Mouse (Mus musculus) forebrain, embryonic 13.5 days (tissue): ENCODE data around the gene Prdm16. TPM values are rescaled to one million over a fixed set of nuclear protein-coding genes. Genes with fewer than 3 reads are reported as not detected.

Experiments
- ATAC-seq: fragments of 200-750 bp; cut with Nextera tagmentation; 2 replicates; pipeline ENCODE4 v1.8.0; 2017
- H3K27ac ChIP-seq: fragments of 300-500 bp; sonication (generic); 2 replicates; pipeline ENCODE4 v1.5.1; 2015; ENCODE audit warnings: inconsistent platforms, mild to moderate bottlenecking, moderate library complexity
- H3K27me3 ChIP-seq: fragments of 300-500 bp; sonication (generic); 2 replicates; pipeline ENCODE4 v1.6.1; 2015; ENCODE audit warnings: mild to moderate bottlenecking, inconsistent platforms
- H3K36me3 ChIP-seq: fragments of 300-500 bp; sonication (generic); 2 replicates; pipeline ENCODE4 v1.6.1; 2015; ENCODE audit warnings: mild to moderate bottlenecking, inconsistent platforms; ENCODE audit not compliant: poor library complexity, severe bottlenecking
- H3K4me1 ChIP-seq: fragments of 300-500 bp; sonication (generic); 2 replicates; pipeline ENCODE4 v1.6.1; 2015; ENCODE audit warnings: inconsistent platforms
- H3K4me2 ChIP-seq: fragments of 300-500 bp; sonication (generic); 2 replicates; pipeline ENCODE4 v1.6.1; 2015; ENCODE audit warnings: inconsistent platforms, mild to moderate bottlenecking, moderate library complexity
- H3K4me3 ChIP-seq: fragments of 300-500 bp; sonication (generic); 2 replicates; pipeline ENCODE4 v1.5.1; 2015; ENCODE audit warnings: mild to moderate bottlenecking, inconsistent platforms
- H3K9ac ChIP-seq: fragments of 300-500 bp; sonication (generic); 2 replicates; pipeline ENCODE4 v1.6.1; 2015; ENCODE audit warnings: mild to moderate bottlenecking, inconsistent platforms
- H3K9me3 ChIP-seq: fragments of 300-500 bp; sonication (generic); replicated peaks from 2 replicates; pipeline ENCODE4 v1.6.1; 2016; ENCODE audit warnings: inconsistent platforms
- WGBS: fragments of 180-500 bp; shearing (Covaris S2); methylation state at CpG from one replicate; pipeline ENCODE4 v1.1.7; 2015; 5-methylcytosine and 5-hydroxymethylcytosine counted together
- polyA plus RNA-seq: library from polyadenylated mRNA; unstranded; fragments of >200 nt; fragmentation: Nextera tagmentation; extraction: Ambion mirVana; gene quantifications from 2 replicates; pipeline ENCODE4 v1.2.1, GENCODE M21; 2015

Prdm16 gene
- polyA plus RNA-seq, 1 experiment from 2014 or later = 41.3 TPM

GRCm38 (mm10) chr4:154420749-154421148 is 215.9 kb downstream of the Prdm16 start:
- no peak for ATAC-seq
- peaks cover 45% of the 10 kb centered on the region for H3K4me1 ChIP-seq
- H3K9ac ChIP-seq = no peak overlapping the region
- 64% methylated on average over 17 of the region's 17 CpGs for WGBS
- H3K27ac ChIP-seq = no peak overlapping the region
- no peak overlapping the region for H3K4me3 ChIP-seq
- peaks cover 5% of the 10 kb centered on the region; the same call in 1 of the 2 replicates for H3K9me3 ChIP-seq
- no peak overlapping the region for H3K4me2 ChIP-seq
- no peaks in the 10 kb centered on the region for H3K27me3 ChIP-seq
- H3K36me3 ChIP-seq = no peaks in the 10 kb centered on the region

- 71% methylated on average over 4 of the region's 4 CpGs for WGBS
- Histone ChIP-seq H3K27ac (no peak overlapping the region), H3K9ac (no peak overlapping the region), H3K4me3 (no peak overlapping the region), H3K27me3 (peaks cover 3% of the 10 kb centered on the region; the same call in 1 of the 2 replicates), H3K4me1 (peaks cover 41% of the 10 kb centered on the region), H3K9me3 (peaks cover 5% of the 10 kb centered on the region; the same call in 1 of the 2 replicates), H3K4me2 (no peak overlapping the region), H3K36me3 (no peaks in the 10 kb centered on the region)
- peak; percentile 24; the same call in 1 of the 2 replicates for ATAC-seq
Measured at GRCm38 (mm10) chr4:154419766-154420165, 216.9 kb downstream of the Prdm16 start.

GRCm38 (mm10) chr4:154418993-154419392 is 217.7 kb downstream of the Prdm16 start:
- no peak overlapping the region for H3K4me2 ChIP-seq
- H3K9ac ChIP-seq = no peak overlapping the region
- H3K4me1 ChIP-seq = peaks cover 35% of the 10 kb centered on the region
- no peak for ATAC-seq
- 30% methylated on average over 2 of the region's 2 CpGs for WGBS
- peaks cover 3% of the 10 kb centered on the region; the same call in 1 of the 2 replicates for H3K27me3 ChIP-seq
- no peak overlapping the region for H3K27ac ChIP-seq
- H3K9me3 ChIP-seq = peaks cover 5% of the 10 kb centered on the region; the same call in 1 of the 2 replicates
- H3K36me3 ChIP-seq = no peaks in the 10 kb centered on the region
- H3K4me3 ChIP-seq = no peak overlapping the region

GRCm38 (mm10) chr4:154418327-154418744 is 218.3 kb downstream of the Prdm16 start:
- no peak for ATAC-seq
- H3K4me3 ChIP-seq = no peak overlapping the region
- peaks cover 35% of the 10 kb centered on the region for H3K4me1 ChIP-seq
- H3K27ac ChIP-seq = no peak overlapping the region; the same call in 1 of the 2 replicates
- peaks cover 5% of the 10 kb centered on the region; the same call in 1 of the 2 replicates for H3K9me3 ChIP-seq
- 78% methylated on average over 4 of the region's 4 CpGs for WGBS
- peaks cover 3% of the 10 kb centered on the region; the same call in 1 of the 2 replicates for H3K27me3 ChIP-seq
- no peak overlapping the region for H3K9ac ChIP-seq
- H3K36me3 ChIP-seq = no peaks in the 10 kb centered on the region
- H3K4me2 ChIP-seq = no peak overlapping the region

GRCm38 (mm10) chr4:154416728-154417127 is 219.9 kb downstream of the Prdm16 start:
- WGBS = 77% methylated on average over 6 of the region's 6 CpGs
- Histone ChIP-seq H3K9ac (no peak overlapping the region), H3K9me3 (peaks cover 5% of the 10 kb centered on the region; the same call in 1 of the 2 replicates), H3K4me3 (no peak overlapping the region), H3K27ac (peak overlapping the region; percentile 19; the same call in 1 of the 2 replicates), H3K36me3 (no peaks in the 10 kb centered on the region), H3K27me3 (peaks cover 9% of the 10 kb centered on the region), H3K4me2 (no peak overlapping the region), H3K4me1 (peaks cover 26% of the 10 kb centered on the region)
- ATAC-seq = no peak

- no peak for ATAC-seq
- H3K9me3 ChIP-seq = peaks cover 5% of the 10 kb centered on the region; the same call in 1 of the 2 replicates
Measured at GRCm38 (mm10) chr4:154414885-154415284, 221.8 kb downstream of the Prdm16 start.

GRCm38 (mm10) chr4:154410559-154410958 is 226.1 kb downstream of the Prdm16 start:
- ATAC-seq = no peak
- no peak overlapping the region for H3K4me2 ChIP-seq
- H3K9ac ChIP-seq = no peak overlapping the region
- H3K4me3 ChIP-seq = no peak overlapping the region
- H3K4me1 ChIP-seq = peaks cover 50% of the 10 kb centered on the region
- 81% methylated on average over 8 of the region's 8 CpGs for WGBS
- no peak overlapping the region for H3K27ac ChIP-seq
- H3K36me3 ChIP-seq = no peaks in the 10 kb centered on the region; the same call in 1 of the 2 replicates
- peaks cover 39% of the 10 kb centered on the region for H3K27me3 ChIP-seq
- no peaks in the 10 kb centered on the region for H3K9me3 ChIP-seq

More at GRCm38 (mm10) chr4:154414885-154415284, 221.8 kb downstream of the Prdm16 start:
- H3K27me3 ChIP-seq = peaks cover 27% of the 10 kb centered on the region
- peaks cover 39% of the 10 kb centered on the region for H3K4me1 ChIP-seq
- no peak overlapping the region for H3K9ac ChIP-seq
- H3K4me3 ChIP-seq = no peak overlapping the region
- no peak overlapping the region for H3K4me2 ChIP-seq
- H3K36me3 ChIP-seq = no peaks in the 10 kb centered on the region
- peak overlapping the region; percentile 25 for H3K27ac ChIP-seq
- 49% methylated on average over 4 of the region's 4 CpGs for WGBS

GRCm38 (mm10) chr4:154409841-154410240 is 226.8 kb downstream of the Prdm16 start:
- H3K4me3 ChIP-seq = no peak overlapping the region; the same call in 1 of the 2 replicates
- H3K27me3 ChIP-seq = peaks cover 36% of the 10 kb centered on the region
- no peaks in the 10 kb centered on the region; the same call in 1 of the 2 replicates for H3K36me3 ChIP-seq
- peak overlapping the region; percentile 30; the same call in 1 of the 2 replicates for H3K9ac ChIP-seq
- H3K4me2 ChIP-seq = peak overlapping the region; percentile 49
- 52% methylated on average over 10 of the region's 10 CpGs for WGBS
- ATAC-seq = peak; percentile 50
- H3K4me1 ChIP-seq = peaks cover 46% of the 10 kb centered on the region
- no peaks in the 10 kb centered on the region for H3K9me3 ChIP-seq
- peak overlapping the region; percentile 20; the same call in 1 of the 2 replicates for H3K27ac ChIP-seq

GRCm38 (mm10) chr4:154409237-154409721 is 227.4 kb downstream of the Prdm16 start:
- H3K36me3 ChIP-seq = no peaks in the 10 kb centered on the region; the same call in 1 of the 2 replicates
- no peak overlapping the region for H3K9ac ChIP-seq
- 0 out of 2 replicates have a peak overlapping the region, but pooled peaks have one; percentile 20 for H3K27ac ChIP-seq
- peak; percentile 79 for ATAC-seq
- no peaks in the 10 kb centered on the region for H3K9me3 ChIP-seq
- peak overlapping the region; percentile 49 for H3K4me2 ChIP-seq
- H3K4me1 ChIP-seq = peaks cover 43% of the 10 kb centered on the region
- H3K4me3 ChIP-seq = no peak overlapping the region; the same call in 1 of the 2 replicates
- WGBS = 25% methylated on average over 19 of the region's 19 CpGs
- H3K27me3 ChIP-seq = peaks cover 36% of the 10 kb centered on the region

- Histone ChIP-seq H3K36me3 (no peaks in the 10 kb centered on the region; the same call in 1 of the 2 replicates), H3K4me2 (no peak overlapping the region), H3K4me1 (peaks cover 24% of the 10 kb centered on the region), H3K27me3 (0 out of 2 replicates have a peak, but pooled peaks cover 9% of the 10 kb centered on the region), H3K9me3 (no peaks in the 10 kb centered on the region), H3K9ac (no peak overlapping the region), H3K27ac (0 out of 2 replicates have a peak overlapping the region, but pooled peaks have one; percentile 16), H3K4me3 (no peak overlapping the region)
- ATAC-seq = no peak
- 14% methylated on average over 4 of the region's 4 CpGs for WGBS
Measured at GRCm38 (mm10) chr4:154402948-154403347, 233.7 kb downstream of the Prdm16 start.

- no peaks in the 10 kb centered on the region; the same call in 1 of the 2 replicates for H3K36me3 ChIP-seq
- 0 out of 2 replicates have a peak, but pooled peaks cover 2% of the 10 kb centered on the region for H3K27me3 ChIP-seq
- peaks cover 25% of the 10 kb centered on the region for H3K4me1 ChIP-seq
- 0 out of 2 replicates have a peak overlapping the region, but pooled peaks have one; percentile 16 for H3K27ac ChIP-seq
- no peak for ATAC-seq
- H3K9ac ChIP-seq = no peak overlapping the region
- H3K9me3 ChIP-seq = no peaks in the 10 kb centered on the region
- 61% methylated on average over 10 of the region's 10 CpGs for WGBS
- no peak overlapping the region for H3K4me3 ChIP-seq
- H3K4me2 ChIP-seq = no peak overlapping the region
Measured at GRCm38 (mm10) chr4:154401982-154402932, 234.4 kb downstream of the Prdm16 start.
